Mouse (Mus musculus) adrenal gland, postnatal 4 days (tissue): ENCODE data around the gene Plcl1. TPM values are rescaled to one million over a fixed set of nuclear protein-coding genes. Genes with fewer than 3 reads are reported as not detected.
"Not testable (repeated sequence)": the region's sequence is repeated elsewhere in the genome, so short reads cannot be mapped to it uniquely, and the experiment has no call there.

Experiments used
- DNase-seq, 2 experiments: peaks; one replicate each; pipeline ENCODE4 v3.0.0; 2021 to 2022; ENCODE audit warnings: low spot score in 2 of 2, mixed read lengths in 2 of 2
- total RNA-seq, 2 experiments: library from RNA; stranded (reverse); gene quantifications; 2 replicates each; pipeline ENCODE4 v1.2.3; 2021

Plcl1 gene
- total RNA-seq, 2 experiments from 2014 or later, result 7.8 to 11.7 TPM

- DNase-seq, result no peak
Observed at GRCm38 (mm10) chr1:55437095-55437494, 31.4 kb downstream of the Plcl1 start.

DNA sequence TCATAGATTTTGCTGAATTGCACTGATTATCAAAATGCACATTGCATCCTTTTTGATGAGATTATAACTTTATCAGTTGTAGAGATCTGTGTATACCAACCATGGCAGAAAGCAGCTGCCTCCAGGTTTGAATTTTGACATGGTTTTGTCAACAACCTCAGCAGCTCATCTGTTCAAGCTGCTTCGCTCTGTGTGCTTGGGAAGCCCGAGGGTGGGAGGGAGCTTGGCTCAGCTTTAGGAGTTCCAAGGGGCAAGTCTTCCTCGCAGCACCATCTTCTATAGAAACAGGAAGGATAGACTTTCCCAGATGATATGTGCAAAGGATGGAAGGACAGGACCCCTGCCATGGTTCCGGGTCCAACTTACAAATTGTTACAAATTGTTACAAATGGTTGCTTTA lies 32.9 kb downstream of the Plcl1 start:
- no peak for DNase-seq

GRCm38 (mm10) chr1:55445043-55445688 lies 39.4 kb downstream of the Plcl1 start:
- DNase-seq, result no peak

DNA sequence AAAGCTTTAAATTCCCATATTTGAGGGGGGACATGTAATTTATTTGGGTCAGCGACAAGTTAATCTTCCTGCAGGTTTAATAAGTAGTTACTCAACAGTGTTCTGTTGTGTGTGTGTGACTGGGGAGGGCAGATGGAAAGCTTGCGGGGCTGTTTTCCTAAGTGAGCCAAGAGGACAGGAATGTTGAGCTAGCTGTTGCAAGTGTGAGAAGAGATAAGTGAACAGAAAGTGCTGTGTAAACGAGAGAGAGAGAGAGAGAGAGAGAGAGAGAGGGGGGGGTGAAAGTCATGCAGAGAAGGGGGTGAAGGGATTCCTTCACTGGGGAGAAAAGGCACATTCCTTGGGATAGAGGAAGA lies 39.9 kb downstream of the Plcl1 start:
- DNase-seq, result no peak

GRCm38 (mm10) chr1:55446273-55446672 lies 40.6 kb downstream of the Plcl1 start:
- DNase-seq, result no peak

DNA sequence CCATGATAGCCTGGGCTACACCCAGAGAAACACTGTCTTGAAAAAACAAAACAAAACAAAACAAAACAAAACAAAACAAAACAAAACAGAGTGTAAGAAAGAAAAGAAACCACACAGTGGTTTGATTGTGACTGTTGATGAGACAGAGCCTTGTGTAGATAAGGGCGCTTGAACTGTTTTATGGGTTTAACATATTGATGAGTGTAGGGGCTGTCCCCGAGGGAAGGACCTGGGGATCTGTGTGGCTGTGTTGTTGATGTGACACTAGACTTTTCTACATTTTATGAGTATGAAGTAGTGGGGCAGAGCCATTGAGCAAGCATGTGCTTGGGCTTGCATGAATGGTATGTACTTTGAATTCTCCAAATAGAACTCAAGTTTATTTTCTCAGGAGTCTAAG lies 41.2 kb downstream of the Plcl1 start:
- DNase-seq, result no peak

GRCm38 (mm10) chr1:55447661-55448060 lies 41.9 kb downstream of the Plcl1 start:
- no peak for DNase-seq

GRCm38 (mm10) chr1:55448104-55448503 lies 42.4 kb downstream of the Plcl1 start:
- no peak for DNase-seq

DNA sequence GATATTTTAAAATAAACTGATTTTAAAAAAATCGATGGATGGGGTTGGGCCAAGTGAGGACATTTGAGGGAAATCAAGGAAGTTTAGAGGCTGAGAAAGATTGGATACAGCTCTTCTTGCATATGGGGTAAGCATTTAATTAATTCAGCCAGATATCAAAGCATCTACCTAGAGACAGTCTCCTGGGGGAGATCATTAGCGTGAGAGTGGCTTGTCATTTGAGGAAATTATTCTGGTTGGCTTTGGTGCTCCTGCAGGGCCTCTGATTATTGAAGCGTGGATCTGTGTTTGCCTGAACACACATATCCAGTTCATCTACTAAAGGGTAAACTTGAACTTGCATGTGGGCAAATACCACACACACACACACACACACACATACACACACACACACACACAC lies 44.1 kb downstream of the Plcl1 start:
- DNase-seq, result no peak

GRCm38 (mm10) chr1:55454119-55454518 lies 48.4 kb downstream of the Plcl1 start:
- no peak for DNase-seq

GRCm38 (mm10) chr1:55462301-55462700 lies 56.6 kb downstream of the Plcl1 start:
- no peak for DNase-seq

- DNase-seq, result no peak
Observed at GRCm38 (mm10) chr1:55473756-55474155, 68.0 kb downstream of the Plcl1 start.

GRCm38 (mm10) chr1:55474976-55475375 lies 69.3 kb downstream of the Plcl1 start:
- no peak for DNase-seq

DNA sequence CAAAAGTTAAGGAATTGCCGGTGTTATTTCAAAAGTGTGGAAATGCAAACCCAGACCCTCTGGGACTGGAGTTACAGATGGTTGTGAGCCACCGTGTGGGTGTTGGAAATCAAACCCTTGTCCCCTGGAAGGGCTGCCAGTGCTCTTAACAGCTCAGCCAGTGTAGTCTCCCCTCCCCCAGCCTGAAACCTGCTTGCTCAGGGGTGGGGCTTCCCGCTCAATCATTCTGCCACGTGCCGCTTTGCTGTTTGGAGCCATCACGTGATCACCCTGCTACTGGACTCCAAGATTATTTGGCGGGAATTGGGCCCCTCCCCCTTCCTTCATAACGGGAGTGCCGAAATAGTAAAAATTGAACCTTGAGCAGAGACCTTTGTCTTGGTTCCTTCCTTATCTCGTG lies 81.7 kb downstream of the Plcl1 start:
- DNase-seq, result not testable (repeated sequence)

DNA sequence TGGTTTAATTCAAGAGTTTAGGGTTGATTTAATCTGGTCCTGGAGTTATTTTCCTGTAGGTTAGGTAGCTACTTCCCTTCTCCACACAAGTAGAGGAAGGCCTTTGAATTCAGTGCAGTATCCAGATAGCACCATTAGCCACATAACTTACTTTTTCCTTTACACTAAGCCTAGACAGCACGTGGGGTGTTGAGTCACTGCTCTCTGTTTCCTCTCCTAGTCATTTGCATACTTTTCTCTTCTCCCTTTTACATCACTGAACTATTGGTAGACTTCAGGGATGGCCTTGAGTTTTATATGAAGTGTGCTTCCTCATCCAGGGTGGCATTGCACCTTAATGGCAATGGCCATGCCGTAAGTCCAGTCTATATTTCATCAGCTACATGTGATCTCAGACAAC lies 82.5 kb downstream of the Plcl1 start:
- DNase-seq, result no peak

DNA sequence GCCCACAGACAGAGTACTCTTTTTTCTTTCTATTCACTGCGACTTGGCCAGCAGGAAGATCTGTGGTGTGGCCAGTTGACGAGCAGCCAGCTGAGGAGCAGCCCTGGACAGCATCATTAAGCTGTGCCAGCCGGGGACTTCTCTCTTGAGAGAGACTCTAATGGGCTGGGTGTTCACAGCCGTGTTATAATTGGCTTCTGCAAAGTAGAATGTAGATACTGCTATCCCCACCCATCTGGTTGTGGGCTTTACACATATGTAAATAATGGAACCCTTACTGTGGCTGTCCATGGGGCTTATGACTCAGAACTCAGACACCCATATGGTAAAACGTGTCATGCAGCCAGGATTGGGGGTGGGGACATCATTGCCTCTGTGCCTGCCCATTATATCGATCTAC lies 83.6 kb downstream of the Plcl1 start:
- DNase-seq, result no peak

GRCm38 (mm10) chr1:55499872-55500271 lies 94.2 kb downstream of the Plcl1 start:
- DNase-seq, result no peak

DNA sequence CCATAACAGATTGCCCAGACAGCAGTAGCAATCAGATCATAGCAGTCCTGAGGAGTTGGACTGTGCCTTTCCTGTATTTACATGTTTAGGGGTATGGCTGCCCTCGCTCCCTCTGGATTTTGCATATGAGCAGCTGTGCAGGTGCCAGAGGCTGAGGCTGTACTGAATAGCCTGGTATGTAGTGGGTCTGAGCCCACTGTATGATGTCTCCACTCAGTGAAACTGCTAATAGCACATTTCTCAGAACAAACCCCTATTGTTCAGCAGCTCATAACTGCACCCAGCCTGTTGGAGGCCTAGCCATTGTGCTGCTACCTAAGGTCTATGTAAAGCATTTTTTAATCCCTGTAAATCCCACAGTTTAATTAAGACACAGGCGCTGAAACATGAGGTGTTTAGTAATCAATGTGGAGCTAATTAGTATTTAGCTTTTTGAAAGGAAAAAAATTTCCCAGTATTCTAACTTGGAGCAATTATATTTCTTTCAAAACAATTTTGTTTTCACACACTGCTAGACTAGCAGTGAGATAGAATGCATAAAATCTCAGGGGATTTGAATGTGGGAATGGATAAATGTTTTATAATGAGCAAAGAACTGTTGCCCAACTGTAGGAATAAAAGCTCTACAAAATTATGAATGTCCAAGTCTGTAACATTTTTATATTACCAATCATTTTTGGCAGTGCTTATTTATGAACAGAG lies 95.4 kb downstream of the Plcl1 start:
- no peak for DNase-seq

- DNase-seq, result no peak
Observed at GRCm38 (mm10) chr1:55505811-55506210, 100.1 kb downstream of the Plcl1 start.

DNA sequence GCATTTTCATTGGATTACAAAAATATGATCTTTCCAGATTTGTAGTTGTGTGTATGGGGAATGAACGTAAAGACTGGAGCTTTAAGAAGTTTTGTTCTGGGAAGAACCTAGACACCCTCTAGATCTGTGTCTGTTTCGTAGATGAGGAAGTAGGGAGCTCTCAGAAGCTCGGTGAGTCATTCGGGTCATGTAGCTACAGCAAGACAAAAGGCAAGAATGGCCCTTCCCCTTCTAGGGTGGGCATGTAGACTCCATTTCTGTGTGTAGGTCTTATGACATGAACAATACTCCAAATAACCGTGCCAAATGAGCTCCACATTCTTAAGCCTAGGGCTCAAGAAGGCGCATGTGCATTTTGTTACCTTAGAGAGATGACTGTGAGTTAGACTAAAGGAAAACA lies 101.3 kb downstream of the Plcl1 start:
- DNase-seq, result no peak

DNA sequence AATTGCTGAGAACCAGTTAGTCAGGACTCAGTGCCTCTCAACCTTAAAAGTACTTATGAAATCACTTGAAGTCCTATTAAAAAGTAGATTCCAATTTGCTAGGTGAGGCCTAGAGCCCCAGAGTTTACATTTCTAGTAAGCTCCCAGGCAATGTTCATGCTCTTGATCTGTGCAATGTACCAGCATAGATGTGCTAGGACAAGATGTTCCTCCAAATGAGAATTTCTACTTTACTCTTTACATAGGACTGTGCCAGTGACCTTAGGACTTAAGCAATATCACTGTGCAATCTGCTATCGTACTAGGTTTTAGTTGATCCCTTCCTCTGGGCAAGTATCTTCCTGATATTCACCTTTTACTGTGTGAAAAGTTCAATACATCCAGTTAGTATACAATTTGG lies 103.9 kb downstream of the Plcl1 start:
- no peak for DNase-seq

GRCm38 (mm10) chr1:55512165-55512564 lies 106.4 kb downstream of the Plcl1 start:
- no peak for DNase-seq

- not testable (repeated sequence) for DNase-seq
Observed at GRCm38 (mm10) chr1:55512799-55513198, 107.1 kb downstream of the Plcl1 start.
